Mouse (Mus musculus) heart, postnatal 0 days (tissue): Measurements from ENCODE around the gene Ang2. TPM values are rescaled to one million over a fixed set of nuclear protein-coding genes. Genes with fewer than 3 reads are reported as not detected.

Experiments used
- ATAC-seq: fragments of 200-750 bp; cut with Nextera tagmentation; 2 replicates; pipeline ENCODE4 v1.8.0; 2017; ENCODE audit warnings: low read depth, moderate number of reproducible peaks, moderate library complexity; ENCODE audit not compliant: insufficient read depth
- DNase-seq: peaks from one replicate; pipeline ENCODE4 v3.0.0-alpha.2; 2016; ENCODE audit warnings: low spot score
- H3K27ac ChIP-seq: fragments of 300-500 bp; sonication (generic); 2 replicates; pipeline ENCODE4 v1.5.1; 2014; ENCODE audit warnings: low read depth, mild to moderate bottlenecking
- H3K27me3 ChIP-seq: fragments of 300-500 bp; sonication (generic); 2 replicates; pipeline ENCODE4 v1.6.1; 2014; ENCODE audit warnings: low read length, mixed read lengths; ENCODE audit not compliant: control insufficient read depth, insufficient read depth
- H3K36me3 ChIP-seq: fragments of 300-500 bp; sonication (generic); replicated peaks from 2 replicates; pipeline ENCODE4 v1.6.1; 2014; ENCODE audit warnings: low read length, mixed read lengths; ENCODE audit not compliant: control insufficient read depth, insufficient read depth
- H3K4me1 ChIP-seq: fragments of 300-500 bp; sonication (generic); 2 replicates; pipeline ENCODE4 v1.6.1; 2014; ENCODE audit warnings: antibody characterized with exemption; ENCODE audit not compliant: control insufficient read depth, insufficient read depth
- H3K4me2 ChIP-seq: fragments of 300-500 bp; sonication (generic); 2 replicates; pipeline ENCODE4 v1.6.1; 2014; ENCODE audit warnings: low read depth, mild to moderate bottlenecking, low read length, moderate library complexity
- H3K4me3 ChIP-seq: fragments of 300-500 bp; sonication (generic); 2 replicates; pipeline ENCODE4 v1.5.1; 2014; ENCODE audit warnings: low read depth, low read length
- H3K9ac ChIP-seq: fragments of 300-500 bp; sonication (generic); replicated peaks from 2 replicates; pipeline ENCODE4 v1.6.1; 2014; ENCODE audit warnings: low read depth, low read length, mixed read lengths
- H3K9me3 ChIP-seq: fragments of 300-500 bp; sonication (generic); replicated peaks from 2 replicates; pipeline ENCODE4 v1.6.1; 2016; ENCODE audit warnings: low read length; ENCODE audit not compliant: control insufficient read depth
- CTCF ChIP-seq: IDR thresholded peaks from 2 replicates; pipeline ENCODE4 v1.5.1; 2016; ENCODE audit warnings: antibody characterized with exemption, control low read depth, low read depth
- EP300 ChIP-seq: IDR thresholded peaks from 2 replicates; pipeline ENCODE4 v1.6.1; 2016; ENCODE audit warnings: antibody characterized with exemption, low read depth
- WGBS: fragments of 180-500 bp; shearing (Covaris S2); extraction: QIAGEN DNeasy Blood & Tissue Kit; methylation state at CpG from one replicate; pipeline ENCODE4 v1.1.7; 2014; 5-methylcytosine and 5-hydroxymethylcytosine counted together
- polyA plus RNA-seq: library from polyadenylated mRNA; unstranded; fragments of >200 nt; fragmentation: Nextera tagmentation; extraction: Ambion mirVana; gene quantifications from 2 replicates; pipeline ENCODE4 v1.2.1, GENCODE M21; 2015
- total RNA-seq: library from RNA; depleted of rRNA; stranded (reverse); fragments of >200 nt; gene quantifications from 2 replicates; pipeline ENCODE4 v1.2.3, GENCODE M21; 2014; ENCODE audit warnings: low replicate concordance; rRNA removed

Gene Ang2
- total and polyA plus RNA-seq, 2 experiments from 2014 or later, result not detected

DNA sequence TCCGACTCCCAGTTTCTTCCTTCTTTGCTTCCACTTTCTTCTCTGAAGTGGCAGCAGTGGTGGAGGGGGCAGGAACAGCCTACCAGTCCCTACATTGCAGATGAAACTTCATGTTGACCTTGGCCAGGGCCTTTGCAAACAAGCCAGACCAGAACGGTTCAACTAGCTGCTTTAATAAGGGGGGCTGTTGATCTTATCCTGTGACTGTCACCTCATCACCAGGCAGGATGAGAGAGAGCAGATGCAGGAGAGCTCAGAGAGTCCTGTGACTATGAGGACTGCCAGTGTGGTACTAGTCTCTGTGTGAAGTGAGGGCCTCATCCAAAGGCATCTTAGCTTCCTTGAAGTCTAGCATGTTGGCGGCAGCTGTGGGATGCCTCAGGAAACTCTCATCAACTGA, 50.9 kb downstream of the Ang2 start:
- TF ChIP-seq CTCF (no peak), EP300 (no peak)
- ATAC-seq, result no peak
- WGBS, result 43% methylated on average over 3 of the region's 3 CpGs
- no peaks in the 10 kb centered on the region for H3K36me3 ChIP-seq
- no peak for DNase-seq
- H3K9me3 ChIP-seq, result no peaks in the 10 kb centered on the region
- H3K4me2 ChIP-seq, result no peak overlapping the region
- no peak overlapping the region for H3K27ac ChIP-seq
- H3K4me1 ChIP-seq, result peaks cover 13% of the 10 kb centered on the region
- H3K4me3 ChIP-seq, result no peak overlapping the region
- no peak overlapping the region for H3K9ac ChIP-seq
- H3K27me3 ChIP-seq, result no peaks in the 10 kb centered on the region

DNA sequence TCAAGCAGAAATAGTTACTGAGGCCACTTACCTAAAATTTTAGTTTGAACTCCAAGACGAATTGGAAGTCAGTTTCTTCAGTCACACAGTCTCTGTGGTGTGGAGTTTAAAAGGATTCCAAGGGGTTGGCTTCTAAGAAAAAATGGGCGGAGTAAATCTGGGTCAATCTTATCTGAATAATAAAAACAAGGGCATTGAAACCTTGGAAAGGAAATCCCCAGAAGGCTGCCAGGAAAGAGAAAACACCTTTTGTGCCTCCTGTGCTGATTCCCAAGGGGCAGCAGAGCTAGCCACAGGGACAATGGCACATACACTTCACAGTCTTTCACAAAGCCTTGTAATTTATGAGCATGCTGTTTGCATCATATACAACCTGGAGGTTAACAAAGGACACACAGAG, 52.3 kb downstream of the Ang2 start, which contains the start of gene Rnase1:
Gene Rnase1, minus strand, starts transcription at position 101 of the 400 bp plus-strand sequence.
- H3K9ac ChIP-seq, result no peak within 1 kb of the TSS
- no peak for ATAC-seq
- no peak within 1 kb of the TSS for H3K4me2 ChIP-seq
- H3K27me3 ChIP-seq, result no peaks in the 10 kb centered on the region
- no peak for DNase-seq
- TF ChIP-seq EP300 (no peak), CTCF (no peak)
- no peak within 1 kb of the TSS for H3K27ac ChIP-seq
- H3K4me1 ChIP-seq, result peaks cover 13% of the 10 kb centered on the region
- no peaks in the 10 kb centered on the region for H3K36me3 ChIP-seq
- WGBS, result 52% methylated on average over 2 of the region's 2 CpGs
- no peaks in the 10 kb centered on the region for H3K9me3 ChIP-seq
- no peak within 1 kb of the TSS for H3K4me3 ChIP-seq

DNA sequence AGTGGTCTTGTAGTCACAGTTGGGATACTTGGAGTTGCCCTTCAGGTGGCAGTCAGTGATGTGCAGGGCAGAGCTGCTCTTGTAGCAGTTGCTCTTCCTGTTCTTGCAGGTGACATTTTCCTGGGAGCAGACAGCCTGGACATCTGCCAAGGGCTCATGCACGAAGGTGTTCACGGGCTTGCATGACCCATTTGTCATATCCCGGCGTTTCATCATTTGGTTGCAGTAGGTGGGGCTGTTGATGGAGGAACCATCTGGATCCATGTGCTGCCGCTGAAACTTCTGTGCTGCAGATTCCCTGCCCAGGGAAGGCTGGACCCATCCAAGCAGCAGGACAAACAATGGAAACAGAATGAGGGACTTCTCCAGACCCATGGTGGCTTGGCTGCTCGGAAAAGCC, 53.4 kb downstream of the Ang2 start:
- no peak overlapping the region for H3K4me3 ChIP-seq
- TF ChIP-seq CTCF, result no peak
- TF ChIP-seq EP300, result no peak
- H3K27ac ChIP-seq, result no peak overlapping the region
- ATAC-seq (no peak), DNase-seq (no peak)
- WGBS, result 74% methylated on average over 6 of the region's 6 CpGs
- H3K9ac ChIP-seq, result no peak overlapping the region
- H3K36me3 ChIP-seq, result no peaks in the 10 kb centered on the region
- no peaks in the 10 kb centered on the region for H3K9me3 ChIP-seq
- H3K4me2 ChIP-seq, result no peak overlapping the region
- H3K4me1 ChIP-seq, result peaks cover 13% of the 10 kb centered on the region
- no peaks in the 10 kb centered on the region for H3K27me3 ChIP-seq

Other genes starting within 250 kb of the Ang2 start
- 0.46 TPM in 1 of 2 replicates, not detected in the other for gene Pnp2, start 243.2 kb downstream of the Ang2 start, total RNA-seq
- 0.27 TPM in 2 replicates for gene Pnp2, start 243.2 kb downstream of the Ang2 start, polyA plus RNA-seq
- not detected in 2 replicates for gene Rnase10, start 191.4 kb downstream of the Ang2 start, total RNA-seq
- 0.32 and 0.38 TPM in 2 replicates for gene Rnase10, start 191.4 kb downstream of the Ang2 start, polyA plus RNA-seq
- not detected in 2 replicates for gene Rnase9, start 157.3 kb downstream of the Ang2 start, total RNA-seq
- not detected in 2 replicates for gene Rnase9, start 157.3 kb downstream of the Ang2 start, polyA plus RNA-seq
- gene Rnase11, start 149.0 kb downstream of the Ang2 start, total RNA-seq, result not detected in 2 replicates
- not detected in 2 replicates for gene Rnase11, start 149.0 kb downstream of the Ang2 start, polyA plus RNA-seq
- gene Rnase12, start 141.5 kb downstream of the Ang2 start, total RNA-seq, result not detected in 2 replicates
- gene Rnase12, start 141.5 kb downstream of the Ang2 start, polyA plus RNA-seq, result 0.40 TPM in 1 of 2 replicates, not detected in the other
- gene Olfr750, start 124.7 kb downstream of the Ang2 start, total RNA-seq, result not detected in 2 replicates
- not detected in 2 replicates for gene Olfr750, start 124.7 kb downstream of the Ang2 start, polyA plus RNA-seq
- gene Rnase4, start 108.1 kb downstream of the Ang2 start, total RNA-seq, result 53.3 and 58.1 TPM in 2 replicates
- gene Rnase4, start 108.1 kb downstream of the Ang2 start, polyA plus RNA-seq, result 29.1 and 32.5 TPM in 2 replicates
- 9.3 TPM in 1 of 2 replicates, not detected in the other for gene Ang, start 108.0 kb downstream of the Ang2 start, total RNA-seq
- gene Ang, start 108.0 kb downstream of the Ang2 start, polyA plus RNA-seq, result 2.6 and 2.9 TPM in 2 replicates
- gene Eddm3b, start 84.7 kb downstream of the Ang2 start, total RNA-seq, result not detected in 2 replicates
- not detected in 2 replicates for gene Eddm3b, start 84.7 kb downstream of the Ang2 start, polyA plus RNA-seq
- not detected in 2 replicates for gene Rnase6, start 75.2 kb downstream of the Ang2 start, total RNA-seq
- gene Rnase6, start 75.2 kb downstream of the Ang2 start, polyA plus RNA-seq, result 0.63 and 0.81 TPM in 2 replicates
- gene Rnase1, start 52.4 kb downstream of the Ang2 start, total RNA-seq, result not detected in 2 replicates
- gene Rnase1, start 52.4 kb downstream of the Ang2 start, polyA plus RNA-seq, result 0.23 and 0.67 TPM in 2 replicates
- not detected in 2 replicates for gene Rnase2b, start 36.9 kb downstream of the Ang2 start, total RNA-seq
- gene Rnase2b, start 36.9 kb downstream of the Ang2 start, polyA plus RNA-seq, result not detected in 2 replicates
- not detected in 2 replicates for gene Ear14, start 4.2 kb upstream of the Ang2 start, total RNA-seq
- gene Ear14, start 4.2 kb upstream of the Ang2 start, polyA plus RNA-seq, result not detected in 2 replicates
- gene Rnase2a, start 57.0 kb upstream of the Ang2 start, total RNA-seq, result not detected in 2 replicates
- not detected in 2 replicates for gene Rnase2a, start 57.0 kb upstream of the Ang2 start, polyA plus RNA-seq
- gene Gm7247, start 162.6 kb upstream of the Ang2 start, total RNA-seq, result not detected in 2 replicates
- not detected in 2 replicates for gene Gm7247, start 162.6 kb upstream of the Ang2 start, polyA plus RNA-seq
- gene Vmn2r88, start 211.7 kb upstream of the Ang2 start, total RNA-seq, result not detected in 2 replicates
- gene Vmn2r88, start 211.7 kb upstream of the Ang2 start, polyA plus RNA-seq, result not detected in 2 replicates